Comparison of ENCODE assay signal across 15 mouse cellular contexts in the genomic region with DNA sequence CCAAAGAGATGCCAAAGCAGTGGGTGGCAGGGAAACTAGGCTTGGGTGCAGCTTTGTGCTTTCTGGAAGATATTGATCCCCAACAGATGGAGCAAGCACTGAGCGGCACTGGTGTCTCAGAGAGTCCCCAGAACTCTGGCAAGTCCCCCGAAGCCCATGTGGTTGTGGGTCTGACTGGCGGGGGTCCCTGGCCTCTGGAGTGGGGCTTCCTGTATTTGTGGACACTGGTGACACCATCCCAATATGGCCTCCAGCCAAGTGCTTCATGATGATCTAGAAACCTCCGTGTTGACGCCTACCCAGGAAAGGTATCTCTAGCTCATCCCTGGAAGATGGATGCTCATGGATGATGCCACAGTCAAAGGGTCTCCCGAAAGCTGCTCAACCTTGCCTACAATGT.
"Had no signal": no experiment of that assay in that cellular context is flagged by ENCODE, and none has a peak within 500 bp of the region (broad histone marks: within the 10 kb centered on the region; RNA-seq: fewer than 3 reads in every experiment).

No protein-coding gene starts in this region.

- H3K9me3 ChIP-seq: limb, embryonic 10.5 days; liver, embryonic 12.5 days; megakaryocyte, embryonic 14.5 days; midbrain, embryonic 15.5 days; neural tube, embryonic 13.5 days had no signal

- H3K4me2 ChIP-seq: liver, embryonic 12.5 days; lung, embryonic 14.5 days; midbrain, embryonic 11.5 days had no signal

- H3K27ac ChIP-seq: limb, embryonic 10.5 days; liver, embryonic 12.5 days; macrophage had no signal

- DNase-seq: kidney, adult 18-20 months; kidney, postnatal 10 days; lung, embryonic 14.5 days; lung, postnatal 14 days; right cerebral cortex, postnatal 4 days; spleen, adult 18-20 months; thymus, adult 18-20 months; thymus, postnatal 14 days had no signal

- H3K4me1 ChIP-seq: liver, embryonic 12.5 days; megakaryocyte, embryonic 14.5 days had no signal

- ATAC-seq: liver, embryonic 12.5 days had no signal

- H3K27me3 ChIP-seq: midbrain, embryonic 15.5 days had no signal

- H3K36me3 ChIP-seq: limb, embryonic 10.5 days; liver, embryonic 12.5 days; midbrain, embryonic 15.5 days; neural tube, embryonic 13.5 days had no signal

- H3K9ac ChIP-seq: liver, embryonic 12.5 days; lung, embryonic 14.5 days; midbrain, embryonic 15.5 days; neural tube, embryonic 13.5 days had no signal

- H3K4me3 ChIP-seq: limb, embryonic 10.5 days; liver, embryonic 12.5 days; megakaryocyte, embryonic 14.5 days; midbrain, embryonic 15.5 days; neural tube, embryonic 13.5 days had no signal
